In genomic region chr17:75521236-75521842, GRCm38 (mm10) we compare ENCODE assay signal across 27 mouse cellular contexts. TPM values are rescaled to one million over a fixed set of nuclear protein-coding genes. Genes with fewer than 3 reads are reported as not detected.
DNase-seq lines count a peak whose midpoint lies in the region; ATAC-seq and TF ChIP-seq lines count a peak whose summit lies in the region.
"Had no signal": no experiment of that assay in that cellular context is flagged by ENCODE, and none has a peak within 500 bp of the region (broad histone marks: within the 10 kb centered on the region; RNA-seq: fewer than 3 reads in every experiment).

No protein-coding gene starts in this region.

- H3K36me3 ChIP-seq in heart, embryonic 11.5 days (ENCODE audit: control insufficient read depth, insufficient read depth, low read length), result no peaks in the 10 kb centered on the region
- no peaks in the 10 kb centered on the region for H3K36me3 ChIP-seq in midbrain, embryonic 12.5 days
- H3K36me3 ChIP-seq in midbrain, postnatal 0 days (ENCODE audit: insufficient read depth, low read length), result no peaks in the 10 kb centered on the region
- H3K36me3 ChIP-seq in midbrain, embryonic 16.5 days (ENCODE audit: control insufficient read depth, insufficient read depth, low read length), result no peaks in the 10 kb centered on the region
- H3K36me3 ChIP-seq: intestine, embryonic 15.5 days; limb, embryonic 13.5 days; lung, embryonic 15.5 days had no signal

- no peak overlapping the region for H3K9ac ChIP-seq in heart, embryonic 11.5 days (ENCODE audit: low read depth, low read length)
- no peak overlapping the region for H3K9ac ChIP-seq in midbrain, embryonic 12.5 days (replicated peaks)
- H3K9ac ChIP-seq in midbrain, postnatal 0 days (replicated peaks; ENCODE audit: low read length, poor library complexity, severe bottlenecking), result no peak overlapping the region
- no peak overlapping the region for H3K9ac ChIP-seq in midbrain, embryonic 16.5 days (ENCODE audit: low read depth, low read length)
- H3K9ac ChIP-seq: heart, embryonic 12.5 days; intestine, embryonic 15.5 days; limb, embryonic 13.5 days; lung, embryonic 15.5 days had no signal

- no peaks in the 10 kb centered on the region for H3K27me3 ChIP-seq in heart, embryonic 11.5 days (ENCODE audit: control insufficient read depth, insufficient read depth, low read length)
- no peaks in the 10 kb centered on the region for H3K27me3 ChIP-seq in midbrain, embryonic 12.5 days
- no peaks in the 10 kb centered on the region for H3K27me3 ChIP-seq in midbrain, postnatal 0 days (ENCODE audit: insufficient read depth, low read length)
- no peaks in the 10 kb centered on the region for H3K27me3 ChIP-seq in midbrain, embryonic 16.5 days (ENCODE audit: control insufficient read depth, insufficient read depth, low read depth, low read length)
- H3K27me3 ChIP-seq: heart, embryonic 12.5 days; intestine, embryonic 15.5 days; limb, embryonic 13.5 days; lung, embryonic 15.5 days had no signal

- 55% methylated on average over 6 of the region's 6 CpGs for WGBS in heart, embryonic 11.5 days (ENCODE audit: insufficient replicate concordance)
- WGBS in midbrain, embryonic 12.5 days, result 12% methylated on average over 6 of the region's 6 CpGs
- 20% methylated on average over 6 of the region's 6 CpGs for WGBS in midbrain, postnatal 0 days
- 9% methylated on average over 6 of the region's 6 CpGs for WGBS in midbrain, embryonic 16.5 days

- ATAC-seq in heart, embryonic 11.5 days (replicated peaks; ENCODE audit: insufficient number of reproducible peaks, low FRiP score, low TSS enrichment), result no peak
- peak; percentile 39 for ATAC-seq in midbrain, embryonic 12.5 days (ENCODE audit: low FRiP score, low read depth)
- ATAC-seq in midbrain, postnatal 0 days (ENCODE audit: low FRiP score), result no peak
- 0 out of 2 replicates have a peak, but pooled peaks have one; percentile 7 for ATAC-seq in midbrain, embryonic 16.5 days
- ATAC-seq: activated CD4-positive, CD25-positive, alpha-beta regulatory T cell, adult 4 months; forebrain, embryonic 16.5 days; hindbrain, embryonic 16.5 days; intestine, embryonic 15.5 days had no signal

- no peaks in the 10 kb centered on the region for H3K4me1 ChIP-seq in heart, embryonic 11.5 days (ENCODE audit: control insufficient read depth, insufficient read depth, low read length)
- H3K4me1 ChIP-seq in midbrain, embryonic 12.5 days, result peaks cover 12% of the 10 kb centered on the region; the same call in 1 of the 2 replicates
- H3K4me1 ChIP-seq in midbrain, postnatal 0 days (ENCODE audit: insufficient read depth, low read length), result no peaks in the 10 kb centered on the region
- H3K4me1 ChIP-seq in midbrain, embryonic 16.5 days (ENCODE audit: control insufficient read depth, insufficient read depth, low read length), result peaks cover 5% of the 10 kb centered on the region; the same call in 1 of the 2 replicates
- H3K4me1 ChIP-seq: intestine, embryonic 15.5 days; limb, embryonic 13.5 days had no signal

- H3K9me3 ChIP-seq in heart, embryonic 11.5 days (replicated peaks; ENCODE audit: control insufficient read depth, low read length), result no peaks in the 10 kb centered on the region
- H3K9me3 ChIP-seq in midbrain, embryonic 12.5 days, result no peaks in the 10 kb centered on the region
- H3K9me3 ChIP-seq in midbrain, postnatal 0 days (ENCODE audit: low read length), result no peaks in the 10 kb centered on the region
- H3K9me3 ChIP-seq in midbrain, embryonic 16.5 days (replicated peaks; ENCODE audit: control insufficient read depth, low read length, poor library complexity, severe bottlenecking), result no peaks in the 10 kb centered on the region
- H3K9me3 ChIP-seq: heart, embryonic 12.5 days; intestine, embryonic 15.5 days; limb, embryonic 13.5 days; lung, embryonic 15.5 days had no signal

- TF ChIP-seq CTCF in midbrain, postnatal 0 days (IDR thresholded peaks at IDR 0.05), result no peak

- H3K4me3 ChIP-seq in heart, embryonic 11.5 days (ENCODE audit: low read depth, low read length), result no peak overlapping the region
- no peak overlapping the region for H3K4me3 ChIP-seq in midbrain, embryonic 12.5 days
- H3K4me3 ChIP-seq in midbrain, postnatal 0 days (ENCODE audit: low read depth, low read length), result no peak overlapping the region
- no peak overlapping the region for H3K4me3 ChIP-seq in midbrain, embryonic 16.5 days (ENCODE audit: low read depth, low read length)
- H3K4me3 ChIP-seq: erythroblast, embryonic 14.5 days; heart, embryonic 12.5 days; intestine, embryonic 15.5 days; layer of hippocampus, adult 2 months; limb, embryonic 13.5 days; lung, embryonic 15.5 days had no signal

- H3K27ac ChIP-seq in heart, embryonic 11.5 days (ENCODE audit: low read depth, low read length), result no peak overlapping the region
- no peak overlapping the region for H3K27ac ChIP-seq in midbrain, embryonic 12.5 days (replicated peaks)
- H3K27ac ChIP-seq in midbrain, postnatal 0 days (ENCODE audit: low read depth, low read length), result no peak overlapping the region
- no peak overlapping the region for H3K27ac ChIP-seq in midbrain, embryonic 16.5 days (ENCODE audit: low read length)
- H3K27ac ChIP-seq: intestine, embryonic 15.5 days; layer of hippocampus, adult 2 months; limb, embryonic 13.5 days; lung, embryonic 15.5 days had no signal

- H3K4me2 ChIP-seq in heart, embryonic 11.5 days, result no peak overlapping the region
- H3K4me2 ChIP-seq in midbrain, embryonic 12.5 days (replicated peaks), result no peak overlapping the region
- H3K4me2 ChIP-seq in midbrain, postnatal 0 days (ENCODE audit: low read depth, low read length, poor library complexity, severe bottlenecking), result no peak overlapping the region
- H3K4me2 ChIP-seq in midbrain, embryonic 16.5 days (ENCODE audit: low read length), result no peak overlapping the region
- H3K4me2 ChIP-seq: heart, embryonic 12.5 days; intestine, embryonic 15.5 days; limb, embryonic 13.5 days; liver, embryonic 11.5 days; lung, embryonic 15.5 days had no signal

- peak; percentile 64 for DNase-seq in heart, adult 11 months
- DNase-seq in midbrain, postnatal 0 days (ENCODE audit: low spot score), result no peak
- DNase-seq in ZHBTc4 (ENCODE audit: low read depth, low spot score), result peak; percentile 2
- no peak for DNase-seq in kidney, postnatal 25 days
- DNase-seq in frontal cortex, postnatal 10 days (ENCODE audit: low spot score in 2 of 2), result no peak
- DNase-seq: adrenal gland, adult 2 months; adrenal gland, postnatal 36 days; cerebellum, adult 2 months; cerebellum, postnatal 14 days; kidney, adult 8-10 months; kidney, postnatal 10 days; lung, postnatal 36 days; thymus, adult 2 months; thymus, postnatal 4 days had no signal

RNA-seq across cellular contexts. Expression of gene Fam98a, which starts 30.4 kb away (rescaled TPM):
- 9.2 TPM in 2 replicates for polyA plus RNA-seq in heart, embryonic 11.5 days (2014; fragmentation: Nextera tagmentation; extraction: Ambion mirVana)
- 28.2 and 30.2 TPM in 2 replicates for polyA plus RNA-seq in midbrain, embryonic 12.5 days (2016; fragmentation: Nextera tagmentation; extraction: Ambion mirVana)
- total RNA-seq in midbrain, postnatal 0 days (2014; rRNA removed), result 16.3 and 27.4 TPM in 2 replicates
- polyA plus RNA-seq in midbrain, postnatal 0 days (2015; fragmentation: Nextera tagmentation; extraction: Ambion mirVana), result 17.1 and 20.5 TPM in 2 replicates
- polyA plus RNA-seq in midbrain, embryonic 16.5 days (2015; fragmentation: Nextera tagmentation; extraction: Ambion mirVana), result 24.4 and 26.6 TPM in 2 replicates

Comparison
In these comparisons a context has a peak if more than half of its experiments do, and no peak if none do; other contexts are left out.
1. ATAC-seq: peak in midbrain, embryonic 12.5 days (single experiment) and midbrain, embryonic 16.5 days (single experiment); none in heart, embryonic 11.5 days (single experiment) and midbrain, postnatal 0 days (single experiment).
2. DNase-seq: peak in heart, adult 11 months (single experiment) and ZHBTc4 (single experiment); none in midbrain, postnatal 0 days (single experiment), kidney, postnatal 25 days (0 of 2) and frontal cortex, postnatal 10 days (0 of 2).